Mouse (Mus musculus) hindbrain, embryonic 11.5 days (tissue): ENCODE measurements around the gene Lig1. TPM values are rescaled to one million over a fixed set of nuclear protein-coding genes. Genes with fewer than 3 reads are reported as not detected.

Experiments used
- ATAC-seq: fragments of 200-750 bp; cut with Nextera tagmentation; 2 replicates; pipeline ENCODE4 v1.8.0; 2017; ENCODE audit warnings: mild to moderate bottlenecking, moderate TSS enrichment, moderate library complexity; ENCODE audit not compliant: low FRiP score
- DNase-seq: peaks from one replicate; pipeline ENCODE4 v3.0.0-alpha.2; 2015; ENCODE audit warnings: low spot score
- H3K27ac ChIP-seq: fragments of 300-500 bp; sonication (generic); 2 replicates; pipeline ENCODE4 v1.5.1; 2014; ENCODE audit warnings: mild to moderate bottlenecking, low read depth, low read length
- H3K27me3 ChIP-seq: fragments of 300-500 bp; sonication (generic); 2 replicates; pipeline ENCODE4 v1.6.1; 2014; ENCODE audit warnings: mild to moderate bottlenecking, low read length, moderate library complexity, mixed read lengths; ENCODE audit not compliant: control insufficient read depth, insufficient read depth
- H3K36me3 ChIP-seq: fragments of 300-500 bp; sonication (generic); 2 replicates; pipeline ENCODE4 v1.6.1; 2014; ENCODE audit warnings: mild to moderate bottlenecking, low read length, moderate library complexity, mixed read lengths; ENCODE audit not compliant: control insufficient read depth, insufficient read depth
- H3K4me1 ChIP-seq: fragments of 300-500 bp; sonication (generic); replicated peaks from 2 replicates; pipeline ENCODE4 v1.6.1; 2014; ENCODE audit warnings: low read length, mixed read lengths; ENCODE audit not compliant: control insufficient read depth, insufficient read depth
- H3K4me2 ChIP-seq: fragments of 300-500 bp; sonication (generic); replicated peaks from 2 replicates; pipeline ENCODE4 v1.6.1; 2014; ENCODE audit warnings: mild to moderate bottlenecking, low read depth, low read length
- H3K4me3 ChIP-seq: fragments of 300-500 bp; sonication (generic); 2 replicates; pipeline ENCODE4 v1.5.1; 2014; ENCODE audit warnings: low read depth, low read length
- H3K9ac ChIP-seq: fragments of 300-500 bp; sonication (generic); 2 replicates; pipeline ENCODE4 v1.6.1; 2014; ENCODE audit warnings: low read depth, low read length
- H3K9me3 ChIP-seq: fragments of 300-500 bp; sonication (generic); 2 replicates; pipeline ENCODE4 v1.6.1; 2016; ENCODE audit warnings: low read length; ENCODE audit not compliant: control insufficient read depth
- WGBS: fragments of 180-500 bp; shearing (Covaris S2); extraction: QIAGEN DNeasy Blood & Tissue Kit; methylation state at CpG from one replicate; pipeline ENCODE4 v1.1.7; 2014; 5-methylcytosine and 5-hydroxymethylcytosine counted together
- polyA plus RNA-seq: library from polyadenylated mRNA; unstranded; fragments of >200 nt; fragmentation: Nextera tagmentation; extraction: Ambion mirVana; gene quantifications from 2 replicates; pipeline ENCODE4 v1.2.1, GENCODE M21; 2014

The Lig1 gene
- polyA plus RNA-seq: 107 and 113 TPM in 2 replicates

- Histone ChIP-seq H3K9me3 (no peaks in the 10 kb centered on the region), H3K36me3 (peaks cover 3% of the 10 kb centered on the region; the same call in 1 of the 2 replicates), H3K4me3 (peak within 1 kb of the TSS; percentile 51), H3K27me3 (no peaks in the 10 kb centered on the region), H3K4me1 (no peaks in the 10 kb centered on the region), H3K27ac (peak within 1 kb of the TSS; percentile 72; the same call in 1 of the 2 replicates), H3K9ac (peak within 1 kb of the TSS; percentile 66), H3K4me2 (peak within 1 kb of the TSS; percentile 49)
- no peak for DNase-seq
- WGBS: 95% methylated on average over 16 of the region's 16 CpGs
- no peak for ATAC-seq
Measured at GRCm38 (mm10) chr7:13277081-13277480, at the start of gene Lig1. TSS of gene Lig1 (plus strand) at chr7:13277283.

GRCm38 (mm10) chr7:13260746-13261700, 16.1 kb upstream of the Lig1 start:
- Histone ChIP-seq H3K27ac (no peak overlapping the region), H3K4me2 (no peak overlapping the region), H3K27me3 (no peaks in the 10 kb centered on the region), H3K9me3 (no peaks in the 10 kb centered on the region), H3K4me3 (no peak overlapping the region), H3K4me1 (no peaks in the 10 kb centered on the region), H3K9ac (no peak overlapping the region), H3K36me3 (no peaks in the 10 kb centered on the region)
- 39% methylated on average over 50 of the region's 50 CpGs for WGBS
- DNase-seq (no peak), ATAC-seq (0 out of 2 replicates have a peak, but pooled peaks have one; percentile 33)

GRCm38 (mm10) chr7:13263851-13264250, 13.2 kb upstream of the Lig1 start:
- no peak for DNase-seq
- no peak overlapping the region for H3K27ac ChIP-seq
- no peak overlapping the region for H3K4me3 ChIP-seq
- H3K4me1 ChIP-seq: no peaks in the 10 kb centered on the region
- no peaks in the 10 kb centered on the region for H3K9me3 ChIP-seq
- H3K4me2 ChIP-seq: no peak overlapping the region
- H3K9ac ChIP-seq: no peak overlapping the region
- no peaks in the 10 kb centered on the region for H3K27me3 ChIP-seq
- ATAC-seq: no peak
- WGBS: 86% methylated on average over 5 of the region's 5 CpGs
- no peaks in the 10 kb centered on the region for H3K36me3 ChIP-seq

GRCm38 (mm10) chr7:13264396-13264795, 12.7 kb upstream of the Lig1 start:
- 65% methylated on average over 2 of the region's 2 CpGs for WGBS
- ATAC-seq: no peak
- Histone ChIP-seq H3K27ac (no peak overlapping the region), H3K27me3 (no peaks in the 10 kb centered on the region), H3K4me2 (no peak overlapping the region), H3K4me1 (no peaks in the 10 kb centered on the region), H3K9me3 (no peaks in the 10 kb centered on the region), H3K4me3 (no peak overlapping the region), H3K9ac (no peak overlapping the region), H3K36me3 (no peaks in the 10 kb centered on the region)
- no peak for DNase-seq

- ATAC-seq (no peak), DNase-seq (no peak)
- Histone ChIP-seq H3K9me3 (no peaks in the 10 kb centered on the region), H3K27me3 (no peaks in the 10 kb centered on the region), H3K4me2 (no peak overlapping the region), H3K4me1 (no peaks in the 10 kb centered on the region), H3K9ac (no peak overlapping the region), H3K4me3 (no peak overlapping the region), H3K36me3 (no peaks in the 10 kb centered on the region), H3K27ac (no peak overlapping the region)
- WGBS: 91% methylated on average over 4 of the region's 4 CpGs
Measured at GRCm38 (mm10) chr7:13268749-13269260, 8.3 kb upstream of the Lig1 start.

- Histone ChIP-seq H3K4me3 (no peak overlapping the region), H3K36me3 (no peaks in the 10 kb centered on the region), H3K4me1 (no peaks in the 10 kb centered on the region), H3K27ac (no peak overlapping the region), H3K4me2 (no peak overlapping the region), H3K27me3 (no peaks in the 10 kb centered on the region), H3K9me3 (no peaks in the 10 kb centered on the region), H3K9ac (no peak overlapping the region)
- ATAC-seq (no peak), DNase-seq (no peak)
- 71% methylated on average over 11 of the region's 11 CpGs for WGBS
Measured at GRCm38 (mm10) chr7:13269394-13269793, 7.7 kb upstream of the Lig1 start.

- H3K9ac ChIP-seq: no peak overlapping the region
- ATAC-seq (no peak), DNase-seq (no peak)
- H3K4me2 ChIP-seq: no peak overlapping the region
- no peaks in the 10 kb centered on the region for H3K9me3 ChIP-seq
- H3K36me3 ChIP-seq: peaks cover 3% of the 10 kb centered on the region; the same call in 1 of the 2 replicates
- H3K4me3 ChIP-seq: no peak overlapping the region
- H3K27me3 ChIP-seq: no peaks in the 10 kb centered on the region
- 76% methylated on average over 1 of the region's 1 CpGs for WGBS
- H3K27ac ChIP-seq: no peak overlapping the region
- no peaks in the 10 kb centered on the region for H3K4me1 ChIP-seq
Measured at GRCm38 (mm10) chr7:13271704-13272103, 5.4 kb upstream of the Lig1 start.

- H3K36me3 ChIP-seq: peaks cover 3% of the 10 kb centered on the region; the same call in 1 of the 2 replicates
- no peaks in the 10 kb centered on the region for H3K4me1 ChIP-seq
- peak overlapping the region; percentile 72; the same call in 1 of the 2 replicates for H3K27ac ChIP-seq
- no peaks in the 10 kb centered on the region for H3K27me3 ChIP-seq
- DNase-seq (no peak), ATAC-seq (no peak; the same call in none of the 2 replicates)
- peak overlapping the region; percentile 66 for H3K9ac ChIP-seq
- no peaks in the 10 kb centered on the region for H3K9me3 ChIP-seq
- H3K4me2 ChIP-seq: peak overlapping the region; percentile 49
- peak overlapping the region; percentile 51 for H3K4me3 ChIP-seq
- WGBS: 29% methylated on average over 2 of the region's 2 CpGs
Measured at GRCm38 (mm10) chr7:13277833-13278232, 750 bp downstream of the Lig1 start.
